Mouse (Mus musculus): ENCODE measurements around the gene Gm9803.

- TF ChIP-seq CTCF (IDR thresholded peaks at IDR 0.05; ENCODE audit: low read depth, low read length) (no peak), POLR2A (IDR thresholded peaks at IDR 0.05; ENCODE audit: borderline replicate concordance, low read depth, low read length) (no peak)
Observed at GRCm38 (mm10) chr10:43537652-43538051, 13.8 kb downstream of the Gm9803 start.

All from bone marrow macrophage, adult 2 months (primary cell).